Mouse (Mus musculus) limb, embryonic 14.5 days (tissue): Measurements from ENCODE around the gene Rap1gap2. TPM values are rescaled to one million over a fixed set of nuclear protein-coding genes. Genes with fewer than 3 reads are reported as not detected.

Experiments used
- ATAC-seq: fragments of 200-750 bp; cut with Nextera tagmentation; 2 replicates; pipeline ENCODE4 v1.8.0; 2017; ENCODE audit warnings: low read depth, moderate number of reproducible peaks, moderate TSS enrichment; ENCODE audit not compliant: low FRiP score
- DNase-seq: peaks from one replicate; pipeline ENCODE4 v3.0.0-alpha.2; 2015; ENCODE audit warnings: low spot score
- H3K27ac ChIP-seq: fragments of 300-500 bp; sonication (generic); replicated peaks from 2 replicates; pipeline ENCODE4 v1.5.1; 2014; ENCODE audit warnings: low read depth, mild to moderate bottlenecking, low read length, moderate library complexity, mixed read lengths
- H3K27me3 ChIP-seq: fragments of 300-500 bp; sonication (generic); 2 replicates; pipeline ENCODE4 v1.6.1; 2014; ENCODE audit warnings: low read length, mixed read lengths; ENCODE audit not compliant: control insufficient read depth, insufficient read depth
- H3K36me3 ChIP-seq: fragments of 300-500 bp; sonication (generic); 2 replicates; pipeline ENCODE4 v1.6.1; 2014; ENCODE audit warnings: mild to moderate bottlenecking, low read length, moderate library complexity, mixed read lengths; ENCODE audit not compliant: control insufficient read depth, insufficient read depth
- H3K4me1 ChIP-seq: fragments of 300-500 bp; sonication (generic); 2 replicates; pipeline ENCODE4 v1.6.1; 2014; ENCODE audit warnings: antibody characterized with exemption, low read length, mixed read lengths; ENCODE audit not compliant: control insufficient read depth, insufficient read depth
- H3K4me2 ChIP-seq: fragments of 300-500 bp; sonication (generic); replicated peaks from 2 replicates; pipeline ENCODE4 v1.6.1; 2014; ENCODE audit warnings: low read depth, mild to moderate bottlenecking, low read length, moderate library complexity; ENCODE audit not compliant: severe bottlenecking
- H3K4me3 ChIP-seq: fragments of 300-500 bp; sonication (generic); replicated peaks from 2 replicates; pipeline ENCODE4 v1.5.1; 2014; ENCODE audit warnings: low read length
- H3K9ac ChIP-seq: fragments of 300-500 bp; sonication (generic); 2 replicates; pipeline ENCODE4 v1.6.1; 2014; ENCODE audit warnings: mild to moderate bottlenecking, low read depth, low read length, moderate library complexity; ENCODE audit not compliant: severe bottlenecking
- H3K9me3 ChIP-seq: fragments of 300-500 bp; sonication (generic); 2 replicates; pipeline ENCODE4 v1.6.1; 2016; ENCODE audit warnings: low read length; ENCODE audit not compliant: control insufficient read depth
- POLR2A ChIP-seq: fragments of 200-500 bp; IDR thresholded peaks from 2 replicates; pipeline ENCODE4 v1.8.0; 2012; ENCODE audit warnings: inconsistent platforms, mild to moderate bottlenecking, moderate library complexity, borderline replicate concordance; ENCODE audit not compliant: insufficient read depth, insufficient read length; ENCODE audit errors: extremely low read depth
- WGBS: fragments of 180-500 bp; shearing (Covaris S2); extraction: QIAGEN DNeasy Blood & Tissue Kit; methylation state at CpG from one replicate; pipeline ENCODE4 v1.1.7; 2014; 5-methylcytosine and 5-hydroxymethylcytosine counted together
- polyA plus RNA-seq, 2 experiments: library from polyadenylated mRNA; depleted of rRNA in 1 of 2; stranded (reverse) in 1 of 2; unstranded in 1 of 2; fragments of >200 nt; fragmentation: Nextera tagmentation in 1 of 2; extraction: Ambion mirVana in 1 of 2; gene quantifications; 2 replicates each; pipeline versions ENCODE4 v1.2.1 to v1.2.3; 2012 to 2014

The Rap1gap2 gene
- polyA plus RNA-seq, 2 experiments = 1.1 to 4.1 TPM

DNA sequence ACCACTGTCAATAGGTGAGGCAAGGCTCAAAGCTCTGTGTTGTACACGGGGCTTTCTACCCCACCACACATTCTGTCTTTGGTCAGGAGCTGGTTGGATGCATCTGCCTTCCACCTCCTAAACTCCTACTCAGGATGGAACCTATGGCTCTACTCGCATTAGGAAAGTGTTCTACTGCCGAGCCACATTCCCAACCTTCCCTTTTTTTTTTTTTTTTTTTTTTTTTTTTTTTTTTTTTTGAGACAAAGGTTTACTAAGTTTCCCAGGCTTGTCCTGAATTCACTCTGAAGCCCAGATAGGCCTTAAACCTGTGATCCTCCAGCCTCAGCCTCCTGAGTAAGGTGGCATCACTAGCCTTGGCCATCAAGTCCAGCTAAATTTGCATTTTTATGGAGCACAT, 90.5 kb downstream of the Rap1gap2 start:
- ATAC-seq = no peak

DNA sequence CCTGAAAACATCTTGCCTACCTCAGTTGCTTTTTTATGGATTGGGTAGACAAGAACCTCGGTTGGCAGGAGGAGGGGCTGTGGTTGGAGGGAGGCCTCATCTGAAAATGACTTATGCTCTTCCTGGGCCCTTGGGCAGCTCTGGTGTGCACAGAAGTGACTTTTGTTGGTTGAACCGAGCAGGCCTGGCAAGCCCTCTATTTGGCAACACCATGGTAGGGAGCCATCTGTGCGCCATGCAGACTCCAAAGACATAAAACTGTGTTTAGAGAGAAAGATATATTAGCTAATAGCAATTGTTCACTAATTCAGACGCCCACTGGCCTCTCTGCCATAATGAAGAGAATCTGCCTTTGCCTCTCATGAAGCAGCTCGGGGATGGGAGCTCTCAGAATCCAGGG, 94.6 kb downstream of the Rap1gap2 start:
- no peak overlapping the region for H3K4me2 ChIP-seq
- H3K36me3 ChIP-seq = no peaks in the 10 kb centered on the region
- DNase-seq (no peak), ATAC-seq (no peak)
- no peak overlapping the region for H3K9ac ChIP-seq
- no peaks in the 10 kb centered on the region for H3K4me1 ChIP-seq
- WGBS = 61% methylated on average over 5 of the region's 5 CpGs
- no peaks in the 10 kb centered on the region for H3K9me3 ChIP-seq
- TF ChIP-seq POLR2A = no peak
- H3K4me3 ChIP-seq = no peak overlapping the region
- H3K27ac ChIP-seq = no peak overlapping the region
- peaks cover 6% of the 10 kb centered on the region for H3K27me3 ChIP-seq

More for the DNA sequence above, 90.5 kb downstream of the Rap1gap2 start:
- H3K9ac ChIP-seq = no peak overlapping the region
- no peak overlapping the region for H3K4me3 ChIP-seq
- no peak for DNase-seq
- no peaks in the 10 kb centered on the region for H3K9me3 ChIP-seq
- no peak overlapping the region for H3K27ac ChIP-seq
- peaks cover 40% of the 10 kb centered on the region for H3K27me3 ChIP-seq
- no peak overlapping the region for H3K4me2 ChIP-seq
- peaks cover 8% of the 10 kb centered on the region; the same call in 1 of the 2 replicates for H3K4me1 ChIP-seq
- no peaks in the 10 kb centered on the region for H3K36me3 ChIP-seq
- 83% methylated on average over 3 of the region's 3 CpGs for WGBS
- TF ChIP-seq POLR2A = no peak

DNA sequence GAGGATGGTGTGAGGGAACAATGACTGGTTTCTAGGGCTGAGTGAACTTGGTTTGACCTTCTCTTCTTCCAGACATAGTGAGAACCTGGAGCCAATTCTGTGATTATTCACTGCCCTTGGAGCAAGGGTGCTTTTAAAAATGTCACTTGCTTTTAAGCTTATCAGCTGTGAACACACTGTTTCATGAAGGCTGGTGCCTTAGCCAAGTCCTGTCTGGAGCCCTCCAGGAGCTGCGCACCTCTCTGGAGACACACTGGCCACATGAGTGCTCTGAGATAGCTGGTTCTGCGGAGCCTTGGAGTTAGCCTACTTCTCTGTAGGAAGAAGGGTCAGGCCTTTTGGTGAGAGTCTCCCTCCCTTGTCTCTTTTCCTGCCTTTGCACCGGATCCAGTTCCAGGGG, 95.7 kb downstream of the Rap1gap2 start:
- Histone ChIP-seq H3K4me3 (no peak overlapping the region), H3K4me2 (no peak overlapping the region), H3K36me3 (no peaks in the 10 kb centered on the region), H3K27ac (no peak overlapping the region), H3K4me1 (no peaks in the 10 kb centered on the region), H3K27me3 (no peaks in the 10 kb centered on the region), H3K9me3 (no peaks in the 10 kb centered on the region), H3K9ac (no peak overlapping the region)
- no peak for TF ChIP-seq POLR2A
- DNase-seq (no peak), ATAC-seq (no peak)
- WGBS = 88% methylated on average over 3 of the region's 3 CpGs

DNA sequence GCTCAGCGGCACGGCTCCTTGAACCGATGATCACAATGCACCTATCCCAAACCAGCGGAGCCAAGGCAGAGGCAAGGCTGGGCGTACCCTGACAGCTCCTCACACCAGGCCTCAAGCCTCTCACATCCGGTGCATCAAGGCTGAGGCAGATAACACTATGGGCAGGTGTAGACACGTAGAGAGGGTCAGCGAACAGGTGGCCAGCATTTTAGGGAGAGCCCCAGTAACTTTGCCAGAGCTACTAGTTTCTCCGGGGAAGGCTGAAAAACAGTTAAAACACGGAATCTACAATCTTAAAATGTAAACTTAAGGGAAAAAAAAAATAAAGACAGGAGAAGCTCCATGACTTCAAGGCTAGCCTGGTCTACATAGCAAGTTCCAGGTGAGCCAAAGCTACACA, 98.1 kb downstream of the Rap1gap2 start:
- no peaks in the 10 kb centered on the region for H3K36me3 ChIP-seq
- H3K4me2 ChIP-seq = no peak overlapping the region
- no peaks in the 10 kb centered on the region for H3K9me3 ChIP-seq
- no peak overlapping the region for H3K4me3 ChIP-seq
- 79% methylated on average over 10 of the region's 10 CpGs for WGBS
- no peaks in the 10 kb centered on the region for H3K4me1 ChIP-seq
- no peak for DNase-seq
- H3K9ac ChIP-seq = no peak overlapping the region
- ATAC-seq = no peak
- no peak for TF ChIP-seq POLR2A
- H3K27ac ChIP-seq = no peak overlapping the region
- no peaks in the 10 kb centered on the region for H3K27me3 ChIP-seq

DNA sequence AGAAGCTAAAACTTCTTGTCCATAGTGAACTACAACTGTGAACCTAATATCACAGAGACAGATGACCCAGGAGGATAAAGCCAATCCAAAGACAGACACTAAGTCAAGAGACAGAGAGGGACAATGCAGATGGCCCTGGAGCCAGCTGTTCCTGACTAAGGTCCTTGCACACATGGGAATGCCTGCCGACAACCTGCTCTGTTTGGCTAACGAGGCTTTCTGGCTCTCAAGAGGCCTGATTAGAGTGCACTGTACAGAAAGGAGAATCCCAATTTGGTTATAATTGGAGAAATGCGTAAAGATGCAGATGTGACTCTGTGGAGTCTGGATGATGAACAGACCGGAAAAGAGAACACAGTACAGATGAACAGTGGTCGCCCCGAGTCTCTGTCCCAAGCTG, 104.4 kb downstream of the Rap1gap2 start:
- TF ChIP-seq POLR2A = no peak
- WGBS = 68% methylated on average over 6 of the region's 6 CpGs
- no peak for DNase-seq
- no peak overlapping the region for H3K4me2 ChIP-seq
- no peak for ATAC-seq
- no peak overlapping the region for H3K4me3 ChIP-seq
- H3K4me1 ChIP-seq = 0 out of 2 replicates have a peak, but pooled peaks cover 2% of the 10 kb centered on the region
- no peak overlapping the region for H3K9ac ChIP-seq
- H3K9me3 ChIP-seq = no peaks in the 10 kb centered on the region
- no peak overlapping the region for H3K27ac ChIP-seq
- no peaks in the 10 kb centered on the region for H3K36me3 ChIP-seq
- H3K27me3 ChIP-seq = no peaks in the 10 kb centered on the region

DNA sequence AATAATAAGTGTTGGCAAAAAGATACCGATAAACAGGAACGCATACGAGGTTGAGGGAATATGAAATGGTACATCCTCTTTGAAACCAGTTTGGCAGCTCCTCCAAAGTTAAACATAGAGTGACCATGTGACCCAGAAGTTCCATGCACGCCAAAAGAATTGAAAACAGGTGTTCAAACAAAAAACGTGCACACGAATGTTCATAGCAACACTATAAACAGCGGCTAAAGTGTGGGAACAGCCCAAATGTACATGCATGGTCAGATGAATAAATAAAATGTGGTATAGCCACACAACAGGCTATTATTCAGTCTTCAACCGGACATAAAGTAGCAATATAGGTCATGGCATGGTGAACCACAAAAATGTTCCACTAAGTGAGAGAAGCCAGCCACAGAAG, 108.2 kb downstream of the Rap1gap2 start:
- no peak for ATAC-seq
- peak; percentile 7 for DNase-seq
- Histone ChIP-seq H3K27me3 (no peaks in the 10 kb centered on the region), H3K9ac (no peak overlapping the region), H3K9me3 (no peaks in the 10 kb centered on the region), H3K4me3 (no peak overlapping the region), H3K4me2 (no peak overlapping the region), H3K27ac (no peak overlapping the region), H3K36me3 (no peaks in the 10 kb centered on the region), H3K4me1 (0 out of 2 replicates have a peak, but pooled peaks cover 2% of the 10 kb centered on the region)
- WGBS = 51% methylated on average over 8 of the region's 8 CpGs
- TF ChIP-seq POLR2A = no peak
